Mouse (Mus musculus) c-Kit-positive CD71-positive TER-119-positive erythroid progenitor cells, embryonic 14.5 days (primary cell): ENCODE measurements around the gene Bcl2l14.

Experiments used
- DNase-seq: peaks from one replicate; pipeline ENCODE4 v3.0.0-alpha.2; 2013; ENCODE audit warnings: low spot score

Gene Bcl2l14

GRCm38 (mm10) chr6:134396018-134396417, at the start of gene Bcl2l14:
Gene Bcl2l14, plus strand, starts transcription at chr6:134396318.
- DNase-seq = no peak

GRCm38 (mm10) chr6:134348526-134349067, 47.5 kb upstream of the Bcl2l14 start:
- DNase-seq = no peak

GRCm38 (mm10) chr6:134352881-134353280, 43.2 kb upstream of the Bcl2l14 start:
- no peak for DNase-seq

GRCm38 (mm10) chr6:134353751-134354150, 42.4 kb upstream of the Bcl2l14 start:
- DNase-seq = no peak

GRCm38 (mm10) chr6:134357570-134357969, 38.5 kb upstream of the Bcl2l14 start:
- no peak for DNase-seq

GRCm38 (mm10) chr6:134360079-134360478, 36.0 kb upstream of the Bcl2l14 start:
- DNase-seq = no peak

GRCm38 (mm10) chr6:134364644-134365043, 31.5 kb upstream of the Bcl2l14 start:
- no peak for DNase-seq

- no peak for DNase-seq
Measured at GRCm38 (mm10) chr6:134365952-134366351, 30.2 kb upstream of the Bcl2l14 start.

GRCm38 (mm10) chr6:134366366-134367351, 29.5 kb upstream of the Bcl2l14 start:
- DNase-seq = no peak

GRCm38 (mm10) chr6:134367366-134368281, 28.5 kb upstream of the Bcl2l14 start:
- no peak for DNase-seq

GRCm38 (mm10) chr6:134372946-134373345, 23.2 kb upstream of the Bcl2l14 start:
- no peak for DNase-seq

- no peak for DNase-seq
Measured at GRCm38 (mm10) chr6:134377201-134377600, 18.9 kb upstream of the Bcl2l14 start.

- DNase-seq = no peak
Measured at GRCm38 (mm10) chr6:134377856-134378255, 18.3 kb upstream of the Bcl2l14 start.

- DNase-seq = no peak
Measured at GRCm38 (mm10) chr6:134381462-134381861, 14.7 kb upstream of the Bcl2l14 start.

- DNase-seq = no peak
Measured at GRCm38 (mm10) chr6:134385931-134386330, 10.2 kb upstream of the Bcl2l14 start.

GRCm38 (mm10) chr6:134387396-134387795, 8.7 kb upstream of the Bcl2l14 start:
- no peak for DNase-seq

- no peak for DNase-seq
Measured at GRCm38 (mm10) chr6:134388424-134389110, 7.6 kb upstream of the Bcl2l14 start.

GRCm38 (mm10) chr6:134389248-134389891, 6.7 kb upstream of the Bcl2l14 start:
- DNase-seq = peak; percentile 61

- DNase-seq = no peak
Measured at GRCm38 (mm10) chr6:134389917-134390316, 6.2 kb upstream of the Bcl2l14 start.

- no peak for DNase-seq
Measured at GRCm38 (mm10) chr6:134390837-134391236, 5.3 kb upstream of the Bcl2l14 start.
